Mouse (Mus musculus) naive thymus-derived CD4-positive, alpha-beta T cell, adult 5 months (primary cell): ENCODE data around the gene Oxct2a. TPM values are rescaled to one million over a fixed set of nuclear protein-coding genes. Genes with fewer than 3 reads are reported as not detected.

Source experiments
- polyA plus RNA-seq: library from polyadenylated mRNA; unstranded; fragments of 100-300 nt; shearing (Covaris generic); gene quantifications from one replicate; pipeline ENCODE4 v1.2.1, GENCODE M21; 2017

Oxct2a gene
- not detected for polyA plus RNA-seq

DNA sequence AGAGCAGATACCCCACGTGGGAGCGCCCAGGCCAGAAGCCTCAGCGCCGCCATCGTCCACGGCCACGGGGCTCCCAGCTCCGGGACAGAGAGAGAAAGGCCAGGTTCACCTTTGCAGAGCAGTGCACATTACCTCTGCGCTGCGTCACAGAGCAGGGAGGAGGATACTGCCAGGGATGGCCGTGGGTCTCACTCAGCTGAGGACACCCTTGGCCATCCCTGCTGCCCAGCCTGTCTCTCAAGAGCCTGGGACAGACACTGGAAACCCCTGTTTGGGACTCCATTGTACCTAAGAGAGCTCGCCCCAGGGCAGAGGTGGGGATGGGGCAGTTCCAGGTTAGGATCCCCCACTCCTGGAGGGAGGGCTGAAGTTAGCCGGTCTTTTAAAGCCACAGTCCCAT lies at the start of gene Oxct2a:
TSS of gene Oxct2a (minus strand) at position 101 of the 400 bp plus-strand sequence.

DNA sequence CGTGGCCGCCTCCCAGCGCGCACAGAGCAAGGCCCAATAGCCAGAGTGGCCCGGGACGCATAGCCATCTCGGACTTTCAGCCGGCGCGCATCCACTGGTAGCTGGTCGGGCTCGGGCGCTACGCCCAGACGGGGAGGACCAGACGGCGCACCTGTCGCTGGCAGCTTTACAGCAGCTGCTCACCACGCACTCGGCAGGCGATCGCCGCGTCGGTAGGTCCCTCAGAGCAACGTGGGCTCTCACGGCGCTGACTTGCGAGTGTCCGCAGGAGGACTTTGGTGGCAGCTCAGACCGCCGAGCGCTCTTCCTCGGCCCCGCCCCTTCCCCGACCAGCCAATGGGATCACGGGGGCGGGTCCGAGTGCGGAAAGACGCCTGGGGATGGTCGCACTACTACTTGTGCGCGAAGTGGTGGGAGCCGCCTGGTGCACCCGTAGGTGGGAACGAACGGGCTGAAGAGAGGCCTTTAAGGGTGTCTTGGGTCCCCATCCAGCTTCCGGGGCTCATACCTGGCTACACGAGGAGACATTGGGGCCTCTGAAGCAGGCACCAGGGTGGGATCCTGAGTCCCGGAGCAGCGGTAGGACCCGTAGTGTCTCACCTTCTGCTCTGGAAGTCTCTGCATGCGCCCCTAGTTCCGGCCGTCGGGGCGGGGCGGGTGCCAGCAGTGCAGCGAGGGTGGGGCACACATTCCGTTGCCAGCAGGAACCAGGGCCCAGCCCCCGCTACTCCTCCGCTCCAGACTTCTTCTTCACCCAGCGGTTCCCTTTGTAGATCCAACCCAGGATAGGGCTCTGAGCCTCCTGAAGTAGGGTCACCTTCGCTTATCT lies 19.4 kb upstream of the Oxct2a start, which contains the start of gene Bmp8a:
TSS of gene Bmp8a (minus strand) at position 611 of the 829 bp plus-strand sequence.

Other genes starting within 250 kb of the Oxct2a start
- not detected for gene Bmp8b, start 218.5 kb downstream of the Oxct2a start, polyA plus RNA-seq
- not detected for gene Oxct2b, start 207.4 kb downstream of the Oxct2a start, polyA plus RNA-seq
- gene Ppie, start 183.7 kb downstream of the Oxct2a start, polyA plus RNA-seq = 90.2 TPM
- not detected for gene Hpcal4, start 140.4 kb downstream of the Oxct2a start, polyA plus RNA-seq
- not detected for gene Nt5c1a, start 122.1 kb downstream of the Oxct2a start, polyA plus RNA-seq
- not detected for gene Heyl, start 90.1 kb downstream of the Oxct2a start, polyA plus RNA-seq
- 5.5 TPM for gene Pabpc4, start 61.3 kb downstream of the Oxct2a start, polyA plus RNA-seq
- gene Bmp8a, start 19.6 kb upstream of the Oxct2a start, polyA plus RNA-seq = not detected